Mouse (Mus musculus) CH12.LX (cell line): Measurements from ENCODE around the gene Pigyl.

Source experiments
- CHD2 ChIP-seq: IDR thresholded peaks from 2 replicates; pipeline ENCODE4 v1.6.1; 2011; ENCODE audit warnings: low read length, improper control_type of control experiment
- CTCF ChIP-seq, 2 experiments: IDR thresholded peaks in 1 of 2; conservative IDR thresholded peaks in 1 of 2; 2 replicates each; pipeline ENCODE4 v1.5.1; 2011 to 2012; ENCODE audit warnings: low read depth in 2 of 2, low read length in 2 of 2, improper control_type of control experiment in 1 of 2, inconsistent platforms in 1 of 2, mild to moderate bottlenecking in 1 of 2, moderate library complexity in 1 of 2
- ETS1 ChIP-seq: conservative IDR thresholded peaks from 2 replicates; pipeline ENCODE4 v1.6.1; 2012; ENCODE audit warnings: low read depth, mild to moderate bottlenecking, inconsistent platforms, low read length, improper control_type of control experiment, moderate library complexity
- JUND ChIP-seq: conservative IDR thresholded peaks from 2 replicates; pipeline ENCODE4 v1.6.1; 2011; ENCODE audit warnings: low read depth, low read length, improper control_type of control experiment
- POLR2A ChIP-seq: IDR thresholded peaks from 2 replicates; pipeline ENCODE4 v1.6.1; 2011; ENCODE audit warnings: low read depth, mild to moderate bottlenecking, improper control_type of control experiment, low read length
- RCOR1 ChIP-seq: conservative IDR thresholded peaks from 2 replicates; pipeline ENCODE4 v1.6.1; 2012; ENCODE audit warnings: low read depth, mild to moderate bottlenecking, inconsistent platforms, low read length, improper control_type of control experiment

DNA sequence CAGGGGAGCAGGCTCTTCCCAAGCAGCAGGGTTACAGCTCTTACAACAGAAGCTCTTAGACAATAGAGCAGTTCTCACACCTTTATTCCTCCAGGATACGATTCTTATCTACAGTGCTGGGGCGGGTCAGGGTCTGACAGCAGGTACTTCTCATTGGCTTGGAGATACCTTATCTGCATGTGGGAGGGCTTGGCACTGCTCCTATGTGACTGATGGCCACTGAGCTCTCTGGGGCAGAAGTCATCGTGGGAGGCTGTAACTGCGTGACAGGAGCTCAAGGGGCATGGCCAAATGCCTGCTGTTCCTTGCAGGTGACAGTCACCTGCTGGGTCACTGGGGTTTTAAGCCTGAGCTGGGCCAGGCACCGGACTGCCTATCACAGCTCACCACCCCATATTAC lies 39.8 kb downstream of the Pigyl start:
- TF ChIP-seq RCOR1 (no peak), CTCF (conservative IDR thresholded peaks at IDR 0.05 in 1 of 2, IDR thresholded peaks at IDR 0.05 in 1 of 2; ENCODE audit: low read depth in 2 of 2, low read length in 2 of 2) (no peak), POLR2A (no peak), JUND (no peak), ETS1 (no peak), CHD2 (no peak)
